Mouse (Mus musculus): ENCODE results near the gene Scarb1. TPM values are rescaled to one million over a fixed set of nuclear protein-coding genes. Genes with fewer than 3 reads are reported as not detected.

Gene Scarb1
- polyA plus RNA-seq, 1 experiment = 7.0 TPM

GRCm38 (mm10) chr5:125245534-125246151 lies 95.3 kb downstream of the Scarb1 start:
- no peaks in the 10 kb centered on the region for H3K4me1 ChIP-seq (ENCODE audit: control insufficient read depth)
- H3K27me3 ChIP-seq (ENCODE audit: control insufficient read depth) = peaks cover 23% of the 10 kb centered on the region
- no peak overlapping the region for H3K4me3 ChIP-seq (replicated peaks)
- no peak for TF ChIP-seq GATA1 (IDR thresholded peaks at IDR 0.05; ENCODE audit: low read length)
- no peak for TF ChIP-seq TAL1 (IDR thresholded peaks at IDR 0.05; ENCODE audit: low read length)
- H3K9me3 ChIP-seq (ENCODE audit: control insufficient read depth, low read length) = no peaks in the 10 kb centered on the region
- H3K36me3 ChIP-seq (ENCODE audit: control insufficient read depth) = no peaks in the 10 kb centered on the region

GRCm38 (mm10) chr5:125244825-125245533 lies 95.9 kb downstream of the Scarb1 start:
- H3K27me3 ChIP-seq (ENCODE audit: control insufficient read depth) = peaks cover 23% of the 10 kb centered on the region
- H3K36me3 ChIP-seq (ENCODE audit: control insufficient read depth) = no peaks in the 10 kb centered on the region
- no peak for TF ChIP-seq TAL1 (IDR thresholded peaks at IDR 0.05; ENCODE audit: low read length)
- TF ChIP-seq GATA1 (IDR thresholded peaks at IDR 0.05; ENCODE audit: low read length) = no peak
- H3K4me1 ChIP-seq (ENCODE audit: control insufficient read depth) = no peaks in the 10 kb centered on the region
- no peaks in the 10 kb centered on the region for H3K9me3 ChIP-seq (ENCODE audit: control insufficient read depth, low read length)
- no peak overlapping the region for H3K4me3 ChIP-seq (replicated peaks)

- H3K4me3 ChIP-seq (replicated peaks) = no peak overlapping the region
- peaks cover 23% of the 10 kb centered on the region for H3K27me3 ChIP-seq (ENCODE audit: control insufficient read depth)
- H3K36me3 ChIP-seq (ENCODE audit: control insufficient read depth) = no peaks in the 10 kb centered on the region
- TF ChIP-seq GATA1 (IDR thresholded peaks at IDR 0.05; ENCODE audit: low read length) (no peak), TAL1 (IDR thresholded peaks at IDR 0.05; ENCODE audit: low read length) (no peak)
- no peaks in the 10 kb centered on the region for H3K9me3 ChIP-seq (ENCODE audit: control insufficient read depth, low read length)
- H3K4me1 ChIP-seq (ENCODE audit: control insufficient read depth) = no peaks in the 10 kb centered on the region
These were observed 97.0 kb downstream of the Scarb1 start for GRCm38 (mm10) chr5:125243928-125244327.

- H3K36me3 ChIP-seq (ENCODE audit: control insufficient read depth) = no peaks in the 10 kb centered on the region
- H3K4me3 ChIP-seq (replicated peaks) = no peak overlapping the region
- no peaks in the 10 kb centered on the region for H3K4me1 ChIP-seq (ENCODE audit: control insufficient read depth)
- peaks cover 21% of the 10 kb centered on the region for H3K27me3 ChIP-seq (ENCODE audit: control insufficient read depth)
- TF ChIP-seq GATA1 (IDR thresholded peaks at IDR 0.05; ENCODE audit: low read length) (no peak), TAL1 (IDR thresholded peaks at IDR 0.05; ENCODE audit: low read length) (no peak)
- H3K9me3 ChIP-seq (ENCODE audit: control insufficient read depth, low read length) = no peaks in the 10 kb centered on the region
These were observed 98.8 kb downstream of the Scarb1 start for GRCm38 (mm10) chr5:125242111-125242510.

- Histone ChIP-seq H3K4me3 (replicated peaks) (no peak overlapping the region), H3K4me1 (ENCODE audit: control insufficient read depth) (no peaks in the 10 kb centered on the region), H3K36me3 (ENCODE audit: control insufficient read depth) (no peaks in the 10 kb centered on the region), H3K9me3 (ENCODE audit: control insufficient read depth, low read length) (no peaks in the 10 kb centered on the region), H3K27me3 (ENCODE audit: control insufficient read depth) (peaks cover 19% of the 10 kb centered on the region)
- TF ChIP-seq GATA1 (IDR thresholded peaks at IDR 0.05; ENCODE audit: low read length) (no peak), TAL1 (IDR thresholded peaks at IDR 0.05; ENCODE audit: low read length) (no peak)
These were observed 99.3 kb downstream of the Scarb1 start for GRCm38 (mm10) chr5:125241627-125242026.

GRCm38 (mm10) chr5:125240124-125240781 lies 100.6 kb downstream of the Scarb1 start:
- peaks cover 9% of the 10 kb centered on the region for H3K27me3 ChIP-seq (ENCODE audit: control insufficient read depth)
- no peak overlapping the region for H3K4me3 ChIP-seq (replicated peaks)
- no peaks in the 10 kb centered on the region for H3K4me1 ChIP-seq (ENCODE audit: control insufficient read depth)
- no peaks in the 10 kb centered on the region for H3K36me3 ChIP-seq (ENCODE audit: control insufficient read depth)
- H3K9me3 ChIP-seq (ENCODE audit: control insufficient read depth, low read length) = no peaks in the 10 kb centered on the region
- TF ChIP-seq TAL1 (IDR thresholded peaks at IDR 0.05; ENCODE audit: low read length) = no peak
- TF ChIP-seq GATA1 (IDR thresholded peaks at IDR 0.05; ENCODE audit: low read length) = no peak

GRCm38 (mm10) chr5:125235874-125236273 lies 105.0 kb downstream of the Scarb1 start:
- TF ChIP-seq TAL1 (IDR thresholded peaks at IDR 0.05; ENCODE audit: low read length) = no peak
- TF ChIP-seq GATA1 (IDR thresholded peaks at IDR 0.05; ENCODE audit: low read length) = no peak
- Histone ChIP-seq H3K27me3 (ENCODE audit: control insufficient read depth) (no peaks in the 10 kb centered on the region), H3K4me1 (ENCODE audit: control insufficient read depth) (no peaks in the 10 kb centered on the region), H3K4me3 (replicated peaks) (no peak overlapping the region), H3K36me3 (ENCODE audit: control insufficient read depth) (no peaks in the 10 kb centered on the region), H3K9me3 (ENCODE audit: control insufficient read depth, low read length) (no peaks in the 10 kb centered on the region)

GRCm38 (mm10) chr5:125235398-125235797 lies 105.5 kb downstream of the Scarb1 start:
- Histone ChIP-seq H3K9me3 (ENCODE audit: control insufficient read depth, low read length) (no peaks in the 10 kb centered on the region), H3K36me3 (ENCODE audit: control insufficient read depth) (no peaks in the 10 kb centered on the region), H3K27me3 (ENCODE audit: control insufficient read depth) (no peaks in the 10 kb centered on the region), H3K4me1 (ENCODE audit: control insufficient read depth) (no peaks in the 10 kb centered on the region), H3K4me3 (replicated peaks) (no peak overlapping the region)
- TF ChIP-seq TAL1 (IDR thresholded peaks at IDR 0.05; ENCODE audit: low read length) = no peak
- no peak for TF ChIP-seq GATA1 (IDR thresholded peaks at IDR 0.05; ENCODE audit: low read length)

- H3K36me3 ChIP-seq (ENCODE audit: control insufficient read depth) = no peaks in the 10 kb centered on the region
- TF ChIP-seq GATA1 (IDR thresholded peaks at IDR 0.05; ENCODE audit: low read length) (no peak), TAL1 (IDR thresholded peaks at IDR 0.05; ENCODE audit: low read length) (no peak)
- no peaks in the 10 kb centered on the region for H3K4me1 ChIP-seq (ENCODE audit: control insufficient read depth)
- no peaks in the 10 kb centered on the region for H3K27me3 ChIP-seq (ENCODE audit: control insufficient read depth)
- H3K9me3 ChIP-seq (ENCODE audit: control insufficient read depth, low read length) = no peaks in the 10 kb centered on the region
- no peak overlapping the region for H3K4me3 ChIP-seq (replicated peaks)
These were observed 106.5 kb downstream of the Scarb1 start for GRCm38 (mm10) chr5:125234399-125234798.
